Mouse (Mus musculus) liver, embryonic 14.5 days (tissue): ENCODE measurements around the gene Ccrl2. TPM values are rescaled to one million over a fixed set of nuclear protein-coding genes. Genes with fewer than 3 reads are reported as not detected.

Source experiments
- ATAC-seq: fragments of 200-750 bp; cut with Nextera tagmentation; 2 replicates; pipeline ENCODE4 v1.8.0; 2017; ENCODE audit warnings: moderate number of reproducible peaks, mild to moderate bottlenecking, moderate library complexity; ENCODE audit not compliant: insufficient read depth
- DNase-seq, 3 experiments: peaks; one replicate each; pipeline ENCODE4 v3.0.0-alpha.2; 2012 to 2013; ENCODE audit warnings: low read depth in 3 of 3, low spot score in 3 of 3
- H3K27ac ChIP-seq: fragments of 300-500 bp; sonication (generic); 2 replicates; pipeline ENCODE4 v1.5.1; 2014; ENCODE audit warnings: moderate library complexity, mild to moderate bottlenecking, control low read depth, inconsistent platforms
- H3K27me3 ChIP-seq: fragments of 300-500 bp; sonication (generic); 2 replicates; pipeline ENCODE4 v1.6.1; 2014; ENCODE audit warnings: mild to moderate bottlenecking, low read length, moderate library complexity; ENCODE audit not compliant: control insufficient read depth, insufficient read depth
- H3K36me3 ChIP-seq: fragments of 300-500 bp; sonication (generic); replicated peaks from 2 replicates; pipeline ENCODE4 v1.6.1; 2014; ENCODE audit warnings: low read depth; ENCODE audit not compliant: control insufficient read depth, insufficient read depth
- H3K4me1 ChIP-seq, 2 experiments: fragments of 200-500 bp in 1 of 2; fragments of 300-500 bp in 1 of 2; sonication (generic) in 1 of 2; replicated peaks; 2 replicates each; pipeline ENCODE4 v1.6.1; 2012 to 2014; ENCODE audit warnings: antibody characterized with exemption in 1 of 2, inconsistent platforms in 1 of 2, low read length in 1 of 2; ENCODE audit not compliant: control insufficient read depth in 2 of 2, insufficient read depth in 2 of 2
- H3K4me2 ChIP-seq: fragments of 300-500 bp; sonication (generic); 2 replicates; pipeline ENCODE4 v1.6.1; 2014; ENCODE audit warnings: low read depth, mild to moderate bottlenecking, control low read depth, moderate library complexity
- H3K4me3 ChIP-seq, 2 experiments: fragments of 200-500 bp in 1 of 2; fragments of 300-500 bp in 1 of 2; sonication (generic) in 1 of 2; 2 replicates each; pipeline ENCODE4 v1.5.1; 2012 to 2014; ENCODE audit warnings: low read depth in 2 of 2, low read length in 2 of 2, mild to moderate bottlenecking in 2 of 2, control low read depth in 1 of 2, inconsistent platforms in 1 of 2, moderate library complexity in 1 of 2; ENCODE audit not compliant: insufficient read depth in 1 of 2
- H3K9ac ChIP-seq: fragments of 300-500 bp; sonication (generic); replicated peaks from 2 replicates; pipeline ENCODE4 v1.6.1; 2014; ENCODE audit warnings: mild to moderate bottlenecking, control low read depth, moderate library complexity
- H3K9me3 ChIP-seq: fragments of 300-500 bp; sonication (generic); 2 replicates; pipeline ENCODE4 v1.6.1; 2016; ENCODE audit warnings: low read length, mixed read lengths; ENCODE audit not compliant: control insufficient read depth
- CTCF ChIP-seq: IDR thresholded peaks from 2 replicates; pipeline ENCODE4 v1.5.1; 2016; ENCODE audit warnings: antibody characterized with exemption, low read depth, control low read depth
- EP300 ChIP-seq: IDR thresholded peaks from 2 replicates; pipeline ENCODE4 v1.6.1; 2016; ENCODE audit warnings: antibody characterized with exemption, low read depth
- WGBS: fragments of 180-500 bp; shearing (Covaris S2); extraction: QIAGEN DNeasy Blood & Tissue Kit; methylation state at CpG from one replicate; pipeline ENCODE4 v1.1.7; 2014; ENCODE audit not compliant: insufficient replicate concordance; 5-methylcytosine and 5-hydroxymethylcytosine counted together
- polyA plus RNA-seq, 2 experiments: library from polyadenylated mRNA; depleted of rRNA in 1 of 2; stranded (reverse) in 1 of 2; unstranded in 1 of 2; fragments of >200 nt; fragmentation: Nextera tagmentation in 1 of 2; extraction: Ambion mirVana in 1 of 2; gene quantifications; 2 replicates each; pipeline versions ENCODE4 v1.2.1 to v1.2.3; 2012 to 2014

Gene Ccrl2
- polyA plus RNA-seq, 2 experiments, result 8.8 to 16.6 TPM

DNA sequence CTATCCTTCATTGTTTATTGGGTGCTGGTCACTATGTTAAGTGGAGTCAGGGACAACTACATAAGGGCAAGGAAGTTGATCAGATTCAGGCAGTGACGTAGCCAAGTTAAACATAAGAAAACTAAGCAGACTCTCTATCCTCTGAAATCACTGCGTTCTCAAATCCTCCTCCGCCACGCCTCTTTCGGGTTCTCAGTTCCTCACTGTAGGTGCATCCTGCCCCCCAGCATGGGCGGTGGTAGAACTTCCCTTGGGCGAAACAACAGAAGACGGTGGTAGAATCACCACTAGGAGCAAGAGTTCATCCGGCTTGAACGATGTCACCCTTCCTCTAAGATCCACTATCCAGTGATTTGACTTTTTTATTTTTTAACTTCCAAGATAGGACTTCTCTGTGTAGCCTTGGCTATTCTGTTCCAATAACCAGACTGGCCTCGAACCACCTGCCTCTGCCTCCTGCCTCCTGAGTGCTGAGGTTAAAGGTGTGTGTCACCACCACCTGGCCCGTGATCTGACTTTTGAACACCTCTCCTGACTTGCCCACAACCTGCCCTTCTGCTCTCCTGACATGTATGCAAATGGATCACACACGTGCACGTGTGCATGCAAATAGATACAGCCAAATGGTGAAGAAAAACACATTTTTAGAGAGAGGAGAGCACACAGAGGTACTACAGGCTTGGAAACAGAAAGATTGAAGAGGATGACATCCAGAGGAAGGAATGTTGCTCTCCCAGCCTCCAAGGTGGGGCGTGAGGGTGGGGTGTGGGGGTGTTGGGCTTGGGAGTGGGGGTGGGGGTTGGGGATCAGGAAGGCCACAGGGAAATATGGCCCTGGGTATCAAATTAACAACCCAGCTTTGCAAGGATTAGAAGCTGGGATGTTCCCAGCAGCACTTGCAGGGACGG, 39.4 kb upstream of the Ccrl2 start:
- Histone ChIP-seq H3K4me2 (no peak overlapping the region), H3K9ac (no peak overlapping the region), H3K9me3 (no peaks in the 10 kb centered on the region), H3K4me3 (no peak overlapping the region), H3K27ac (no peak overlapping the region), H3K36me3 (no peaks in the 10 kb centered on the region), H3K4me1 (no peaks in the 10 kb centered on the region), H3K27me3 (no peaks in the 10 kb centered on the region)
- ATAC-seq (no peak), DNase-seq (no peak)
- TF ChIP-seq CTCF, result no peak
- no peak for TF ChIP-seq EP300
- 68% methylated on average over 16 of the region's 16 CpGs for WGBS

DNA sequence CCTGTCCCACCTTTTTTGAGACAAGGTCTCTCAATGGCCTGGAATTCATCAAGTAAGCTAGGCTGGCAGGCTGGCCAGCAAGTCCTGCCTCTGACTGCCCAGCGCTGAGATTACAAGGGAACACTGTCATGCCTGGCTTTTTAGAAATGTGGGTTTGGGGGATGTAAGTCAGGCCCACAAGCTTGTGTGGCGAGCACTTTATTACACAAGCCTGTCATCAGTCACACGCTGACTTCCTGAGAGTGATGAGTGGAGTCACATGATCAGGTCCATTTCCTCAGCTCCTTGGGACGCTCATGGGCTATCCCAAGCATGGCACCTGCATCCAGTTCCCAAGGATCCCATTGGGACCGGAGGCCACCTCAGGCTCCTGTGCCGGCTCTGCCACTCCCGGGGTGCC, 38.4 kb upstream of the Ccrl2 start:
- H3K9me3 ChIP-seq, result no peaks in the 10 kb centered on the region

DNA sequence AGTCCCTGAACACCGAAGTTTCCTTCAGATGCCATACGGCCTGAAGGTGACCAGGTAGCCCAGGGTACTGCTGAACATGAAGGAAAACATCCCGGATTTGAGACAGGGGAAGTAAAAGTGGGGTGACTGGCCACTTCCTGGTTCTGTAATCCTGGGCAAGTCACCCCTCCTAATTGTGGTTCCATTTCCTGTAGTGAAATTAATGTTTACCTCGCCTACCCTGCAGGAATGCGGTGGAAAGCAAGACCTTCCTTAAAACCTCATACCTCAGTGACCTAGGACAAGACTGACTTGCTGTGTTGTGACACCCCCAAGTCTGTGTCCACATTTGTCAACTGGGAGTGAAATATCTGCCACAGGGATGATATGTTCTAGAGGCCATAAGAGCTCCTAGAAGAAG, 37.3 kb upstream of the Ccrl2 start:
- TF ChIP-seq EP300 (no peak), CTCF (no peak)

More for the DNA sequence above, 38.4 kb upstream of the Ccrl2 start:
- no peak overlapping the region for H3K4me3 ChIP-seq
- H3K4me1 ChIP-seq, result no peaks in the 10 kb centered on the region
- no peak overlapping the region for H3K4me2 ChIP-seq
- ATAC-seq (no peak), DNase-seq (no peak)
- H3K27me3 ChIP-seq, result no peaks in the 10 kb centered on the region
- no peak overlapping the region for H3K9ac ChIP-seq
- H3K27ac ChIP-seq, result no peak overlapping the region
- WGBS, result 48% methylated on average over 7 of the region's 7 CpGs
- TF ChIP-seq EP300, result no peak
- no peak for TF ChIP-seq CTCF
- H3K36me3 ChIP-seq, result no peaks in the 10 kb centered on the region

DNA sequence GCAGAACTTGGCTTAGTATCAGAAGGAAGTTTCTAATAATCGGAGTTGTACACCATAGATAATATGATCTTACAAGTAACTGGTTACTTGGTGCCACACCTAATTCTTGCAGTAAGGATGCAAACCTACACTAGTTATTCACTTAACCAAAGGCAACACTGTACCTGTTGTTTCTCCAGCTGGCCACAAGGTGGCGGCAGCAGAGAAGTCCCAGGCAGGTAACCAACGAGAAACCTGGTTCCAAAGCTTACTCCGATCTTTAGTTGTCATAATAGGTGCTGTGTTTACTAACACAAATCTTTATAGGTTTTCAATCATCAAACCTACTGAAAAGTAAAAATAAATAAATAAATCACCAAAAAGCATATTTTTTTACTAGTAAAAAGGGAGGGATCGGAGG, 35.8 kb upstream of the Ccrl2 start:
- no peak overlapping the region for H3K4me2 ChIP-seq
- TF ChIP-seq CTCF (peak; percentile 88), EP300 (no peak)
- H3K9me3 ChIP-seq, result no peaks in the 10 kb centered on the region
- WGBS, result 22% methylated on average over 5 of the region's 5 CpGs
- H3K36me3 ChIP-seq, result no peaks in the 10 kb centered on the region
- DNase-seq (peak in 1 of 3 experiments; percentile 40), ATAC-seq (no peak)
- H3K9ac ChIP-seq, result no peak overlapping the region
- no peak overlapping the region for H3K4me3 ChIP-seq
- no peaks in the 10 kb centered on the region for H3K27me3 ChIP-seq
- no peak overlapping the region for H3K27ac ChIP-seq
- H3K4me1 ChIP-seq, result no peaks in the 10 kb centered on the region

More for the DNA sequence above, 37.3 kb upstream of the Ccrl2 start:
- ATAC-seq, result no peak
- Histone ChIP-seq H3K9me3 (no peaks in the 10 kb centered on the region), H3K27ac (no peak overlapping the region), H3K4me2 (no peak overlapping the region), H3K4me3 (no peak overlapping the region), H3K9ac (no peak overlapping the region), H3K27me3 (no peaks in the 10 kb centered on the region), H3K36me3 (no peaks in the 10 kb centered on the region), H3K4me1 (no peaks in the 10 kb centered on the region)
- 31% methylated on average over 5 of the region's 5 CpGs for WGBS
- no peak for DNase-seq

DNA sequence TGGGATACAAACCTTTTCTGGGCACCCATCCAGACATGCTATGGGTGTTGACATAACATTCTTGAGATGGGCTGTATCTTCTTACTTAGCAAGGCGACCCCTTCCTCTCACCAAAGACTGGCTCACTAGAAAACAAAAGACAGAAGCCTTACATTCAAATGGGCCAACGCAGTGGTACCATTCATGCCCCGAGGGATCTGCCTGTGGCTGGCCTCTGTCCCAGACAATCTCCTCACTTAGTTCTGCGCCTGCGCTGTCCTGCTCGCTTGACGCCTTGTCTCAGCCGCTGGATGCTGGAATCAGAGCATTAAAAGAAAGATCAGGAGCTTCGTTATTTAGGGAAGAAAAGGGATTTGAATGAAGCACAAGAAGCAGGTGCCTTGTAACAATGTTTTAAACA, 35.3 kb upstream of the Ccrl2 start:
- TF ChIP-seq EP300 (no peak), CTCF (no peak)
- H3K27me3 ChIP-seq, result no peaks in the 10 kb centered on the region
- WGBS, result 67% methylated on average over 9 of the region's 9 CpGs

More for the DNA sequence above, 35.3 kb upstream of the Ccrl2 start:
- H3K4me2 ChIP-seq, result no peak overlapping the region
- no peak for ATAC-seq
- no peak overlapping the region for H3K4me3 ChIP-seq
- H3K4me1 ChIP-seq, result 0 out of 4 replicates have a peak, but pooled peaks cover 0 to 2% of the 10 kb centered on the region in 2 experiments
- no peaks in the 10 kb centered on the region for H3K9me3 ChIP-seq
- no peak overlapping the region for H3K9ac ChIP-seq
- H3K36me3 ChIP-seq, result no peaks in the 10 kb centered on the region
- no peak overlapping the region for H3K27ac ChIP-seq
- no peak for DNase-seq
